Mouse (Mus musculus) urinary bladder, postnatal 0 days (tissue): ENCODE data around the gene Ndufa10. TPM values are rescaled to one million over a fixed set of nuclear protein-coding genes. Genes with fewer than 3 reads are reported as not detected.

Source experiments
- microRNA-seq: library from miRNA; unstranded; fragments of <30 nt; microRNA quantifications from one replicate; pipeline ENCODE4, GENCODE M21; 2016
- polyA plus RNA-seq: library from polyadenylated mRNA; unstranded; fragments of >200 nt; fragmentation: Nextera tagmentation; extraction: Ambion mirVana; gene quantifications from 2 replicates; pipeline ENCODE4 v1.2.1, GENCODE M21; 2015

Gene Ndufa10
- polyA plus RNA-seq = 190 and 197 TPM in 2 replicates

DNA sequence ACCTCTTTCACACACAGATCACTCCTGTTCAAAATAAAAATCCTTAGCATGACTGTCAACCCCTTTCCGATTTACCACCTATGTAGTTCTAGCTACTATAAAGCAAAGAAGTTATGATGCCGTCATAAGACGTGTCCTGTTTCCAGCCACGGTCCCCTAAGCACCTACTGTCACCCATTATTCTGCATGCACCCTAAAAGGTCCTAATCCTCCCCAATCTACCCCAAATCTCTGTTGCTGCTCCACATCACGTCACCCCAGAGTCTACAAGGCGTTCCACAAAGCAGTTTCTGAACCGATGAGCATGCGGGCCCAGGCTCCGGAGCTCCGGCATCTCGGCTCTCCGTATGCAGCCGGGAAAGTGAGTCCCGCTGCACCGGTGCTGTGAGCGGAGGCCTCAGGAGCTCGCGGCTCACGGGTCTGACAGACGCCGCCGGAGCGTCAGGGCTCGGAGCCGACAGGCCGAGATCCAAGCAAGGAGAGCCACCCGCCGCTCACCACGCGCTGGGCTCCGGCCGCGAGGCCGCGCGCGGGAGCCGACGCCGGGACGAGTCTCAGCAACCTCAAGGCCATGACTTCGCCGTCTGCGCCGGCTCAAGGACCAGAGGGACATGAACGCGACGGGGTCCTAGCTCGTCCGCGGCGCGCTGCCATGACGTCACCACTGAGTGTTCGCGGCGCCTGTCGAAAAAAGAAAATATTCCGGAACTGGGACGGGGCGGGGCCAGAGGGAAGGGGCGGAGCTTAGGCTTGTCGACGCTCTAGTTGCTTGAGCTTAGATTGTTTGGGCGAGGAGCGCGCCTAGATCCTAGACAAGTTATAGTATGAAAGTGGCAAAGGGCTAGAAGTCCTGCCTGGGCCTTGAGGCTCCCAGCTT, at the start of gene Ndufa10:
TSS of gene Ndufa10 (minus strand) at position 696 of the 877 bp plus-strand sequence.

GRCm38 (mm10) chr1:92518561-92518960, 44.9 kb upstream of the Ndufa10 start, which contains the start of gene Olfr1414:
Gene Olfr1414, minus strand, starts transcription at chr1:92518661.

GRCm38 (mm10) chr1:92496001-92496400, 22.3 kb upstream of the Ndufa10 start, which contains the start of gene Olfr1415:
Gene Olfr1415, minus strand, starts transcription at chr1:92496101.

DNA sequence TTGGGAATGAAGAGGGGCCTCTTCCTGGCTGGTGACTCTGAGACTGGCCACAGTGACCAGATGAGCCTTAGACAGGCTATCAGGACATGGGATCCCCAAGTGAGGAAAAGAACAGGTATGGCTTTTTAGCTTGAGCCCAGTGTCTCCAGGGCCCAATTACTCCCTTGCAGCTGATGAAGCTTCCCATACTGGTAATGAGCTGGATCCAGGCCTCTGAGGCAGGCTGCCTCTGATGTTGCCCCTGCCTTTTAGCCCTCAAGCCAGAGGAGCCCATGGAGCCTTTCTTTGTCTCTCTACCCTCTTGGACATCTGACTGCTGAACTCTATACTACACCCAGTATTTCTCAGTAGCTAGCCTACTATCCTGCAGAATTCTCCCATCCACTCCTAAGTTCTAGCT, 11.4 kb upstream of the Ndufa10 start, which contains the start of gene Olfr1416:
TSS of gene Olfr1416 (minus strand) at position 101 of the 400 bp plus-strand sequence.

Small RNA genes within 50 kb of the gene (microRNA-seq; reads per million reads assigned to microRNA genes)
- gene Mir6900 = 1.5 reads per million

Other genes starting within 250 kb of the Ndufa10 start
- gene Olfr1416, start 11.3 kb upstream of the Ndufa10 start, polyA plus RNA-seq = not detected in 2 replicates
- gene Olfr1415, start 22.2 kb upstream of the Ndufa10 start, polyA plus RNA-seq = not detected in 2 replicates
- not detected in 2 replicates for gene Olfr1414, start 44.8 kb upstream of the Ndufa10 start, polyA plus RNA-seq
- not detected in 2 replicates for gene Olfr1413, start 97.5 kb upstream of the Ndufa10 start, polyA plus RNA-seq
- not detected in 2 replicates for gene Olfr1412, start 111.9 kb upstream of the Ndufa10 start, polyA plus RNA-seq
- not detected in 2 replicates for gene Olfr1411, start 120.6 kb upstream of the Ndufa10 start, polyA plus RNA-seq
- gene Olfr1410, start 131.9 kb upstream of the Ndufa10 start, polyA plus RNA-seq = not detected in 2 replicates
- not detected in 2 replicates for gene Olfr12, start 143.9 kb upstream of the Ndufa10 start, polyA plus RNA-seq
- 387 and 417 TPM in 2 replicates for gene Cops9, start 168.1 kb upstream of the Ndufa10 start, polyA plus RNA-seq
- gene Otos, start 175.0 kb upstream of the Ndufa10 start, polyA plus RNA-seq = not detected in 2 replicates